Mouse (Mus musculus): ENCODE data around the gene Myo9a.

DNA sequence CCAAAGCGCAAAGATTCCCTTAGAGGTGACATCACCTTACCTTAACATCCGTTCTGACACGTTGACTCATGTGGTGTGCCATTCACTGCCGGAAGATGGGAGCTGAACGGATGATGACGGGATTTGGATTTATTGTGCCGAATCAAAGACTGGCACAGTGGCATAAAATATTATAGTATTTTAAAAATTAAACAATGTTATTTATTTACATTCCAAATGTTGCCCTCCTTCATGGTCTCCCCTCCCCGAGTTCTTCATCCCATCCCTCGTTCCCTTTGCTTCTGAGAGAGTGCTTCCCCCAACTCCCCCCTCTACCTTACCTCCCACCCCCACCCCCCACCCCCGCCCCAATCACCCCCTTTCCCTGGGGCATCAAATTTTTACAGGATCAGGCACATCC, 209.9 kb downstream of the Myo9a start, which contains the start of gene Nr2e3:
- TF ChIP-seq EP300 (IDR thresholded peaks at IDR 0.05; ENCODE audit: insufficient read depth, low read depth, low read length) (no peak), CTCF (IDR thresholded peaks at IDR 0.05; ENCODE audit: low read depth, low read length) (no peak)
